Mouse (Mus musculus) liver, embryonic 15.5 days (tissue): ENCODE measurements around the gene Pik3c2b. TPM values are rescaled to one million over a fixed set of nuclear protein-coding genes. Genes with fewer than 3 reads are reported as not detected.

Experiments
- ATAC-seq: fragments of 200-750 bp; cut with Nextera tagmentation; 2 replicates; pipeline ENCODE4 v1.8.0; 2017; ENCODE audit warnings: moderate number of reproducible peaks, mild to moderate bottlenecking, moderate library complexity; ENCODE audit not compliant: insufficient read depth
- H3K27ac ChIP-seq: fragments of 300-500 bp; sonication (generic); replicated peaks from 2 replicates; pipeline ENCODE4 v1.5.1; 2015; ENCODE audit warnings: mild to moderate bottlenecking, inconsistent platforms
- H3K27me3 ChIP-seq: fragments of 300-500 bp; sonication (generic); 2 replicates; pipeline ENCODE4 v1.6.1; 2015; ENCODE audit warnings: mild to moderate bottlenecking, inconsistent platforms
- H3K36me3 ChIP-seq: fragments of 300-500 bp; sonication (generic); replicated peaks from 2 replicates; pipeline ENCODE4 v1.6.1; 2015; ENCODE audit warnings: moderate library complexity, mild to moderate bottlenecking, inconsistent platforms
- H3K4me1 ChIP-seq: fragments of 300-500 bp; sonication (generic); replicated peaks from 2 replicates; pipeline ENCODE4 v1.6.1; 2015; ENCODE audit warnings: inconsistent platforms
- H3K4me2 ChIP-seq: fragments of 300-500 bp; sonication (generic); 2 replicates; pipeline ENCODE4 v1.6.1; 2015; ENCODE audit warnings: moderate library complexity, mild to moderate bottlenecking, inconsistent platforms
- H3K4me3 ChIP-seq: fragments of 300-500 bp; sonication (generic); replicated peaks from 2 replicates; pipeline ENCODE4 v1.5.1; 2015; ENCODE audit warnings: mild to moderate bottlenecking, inconsistent platforms
- H3K9ac ChIP-seq: fragments of 300-500 bp; sonication (generic); 2 replicates; pipeline ENCODE4 v1.6.1; 2015; ENCODE audit warnings: moderate library complexity, mild to moderate bottlenecking, inconsistent platforms
- H3K9me3 ChIP-seq: fragments of 300-500 bp; sonication (generic); replicated peaks from 2 replicates; pipeline ENCODE4 v1.6.1; 2016; ENCODE audit warnings: inconsistent platforms
- WGBS: fragments of 180-500 bp; shearing (Covaris S2); methylation state at CpG from one replicate; pipeline ENCODE4 v1.1.7; 2015; ENCODE audit warnings: mixed read lengths; ENCODE audit not compliant: insufficient replicate concordance; 5-methylcytosine and 5-hydroxymethylcytosine counted together
- polyA plus RNA-seq: library from polyadenylated mRNA; unstranded; fragments of >200 nt; fragmentation: Nextera tagmentation; extraction: Ambion mirVana; gene quantifications from 2 replicates; pipeline ENCODE4 v1.2.1, GENCODE M21; 2015

Gene Pik3c2b
- polyA plus RNA-seq, 1 experiment from 2014 or later, result 0.77 TPM

GRCm38 (mm10) chr1:133054326-133054725 is 8.9 kb downstream of the Pik3c2b start:
- H3K9me3 ChIP-seq, result no peaks in the 10 kb centered on the region
- 0 out of 2 replicates have a peak, but pooled peaks cover 3% of the 10 kb centered on the region for H3K27me3 ChIP-seq
- H3K36me3 ChIP-seq, result no peaks in the 10 kb centered on the region
- H3K9ac ChIP-seq, result no peak overlapping the region
- ATAC-seq, result no peak
- WGBS, result 55% methylated on average over 8 of the region's 8 CpGs
- H3K27ac ChIP-seq, result no peak overlapping the region
- no peak overlapping the region for H3K4me3 ChIP-seq
- H3K4me2 ChIP-seq, result no peak overlapping the region
- peaks cover 9% of the 10 kb centered on the region; the same call in 1 of the 2 replicates for H3K4me1 ChIP-seq

GRCm38 (mm10) chr1:133057345-133058034 is 12.0 kb downstream of the Pik3c2b start:
- H3K4me3 ChIP-seq, result no peak overlapping the region
- 51% methylated on average over 7 of the region's 7 CpGs for WGBS
- H3K9ac ChIP-seq, result no peak overlapping the region
- peaks cover 9% of the 10 kb centered on the region; the same call in 1 of the 2 replicates for H3K4me1 ChIP-seq
- ATAC-seq, result no peak
- no peaks in the 10 kb centered on the region for H3K9me3 ChIP-seq
- H3K36me3 ChIP-seq, result no peaks in the 10 kb centered on the region
- H3K27me3 ChIP-seq, result no peaks in the 10 kb centered on the region
- no peak overlapping the region for H3K4me2 ChIP-seq
- H3K27ac ChIP-seq, result no peak overlapping the region

- no peaks in the 10 kb centered on the region for H3K27me3 ChIP-seq
- peaks cover 9% of the 10 kb centered on the region; the same call in 1 of the 2 replicates for H3K4me1 ChIP-seq
- no peak for ATAC-seq
- no peak overlapping the region for H3K4me2 ChIP-seq
- no peaks in the 10 kb centered on the region for H3K36me3 ChIP-seq
- no peak overlapping the region for H3K9ac ChIP-seq
- H3K9me3 ChIP-seq, result no peaks in the 10 kb centered on the region
- no peak overlapping the region for H3K4me3 ChIP-seq
- H3K27ac ChIP-seq, result no peak overlapping the region
- WGBS, result 28% methylated on average over 2 of the region's 2 CpGs
Observed at GRCm38 (mm10) chr1:133059592-133059991, 14.1 kb downstream of the Pik3c2b start.

- 34% methylated on average over 4 of the region's 4 CpGs for WGBS
- no peak for ATAC-seq
Observed at GRCm38 (mm10) chr1:133060681-133061080, 15.2 kb downstream of the Pik3c2b start.

GRCm38 (mm10) chr1:133063164-133063563 is 17.7 kb downstream of the Pik3c2b start:
- H3K4me3 ChIP-seq, result no peak overlapping the region
- ATAC-seq, result no peak
- H3K9me3 ChIP-seq, result no peaks in the 10 kb centered on the region
- WGBS, result 61% methylated on average over 6 of the region's 6 CpGs
- 0 out of 2 replicates have a peak, but pooled peaks cover 5% of the 10 kb centered on the region for H3K36me3 ChIP-seq
- no peak overlapping the region for H3K4me2 ChIP-seq
- no peaks in the 10 kb centered on the region for H3K4me1 ChIP-seq
- H3K27me3 ChIP-seq, result no peaks in the 10 kb centered on the region
- no peak overlapping the region for H3K27ac ChIP-seq
- H3K9ac ChIP-seq, result no peak overlapping the region

More at GRCm38 (mm10) chr1:133060681-133061080, 15.2 kb downstream of the Pik3c2b start:
- Histone ChIP-seq H3K9me3 (no peaks in the 10 kb centered on the region), H3K9ac (no peak overlapping the region), H3K36me3 (no peaks in the 10 kb centered on the region), H3K4me3 (no peak overlapping the region), H3K27me3 (no peaks in the 10 kb centered on the region), H3K4me2 (no peak overlapping the region), H3K27ac (no peak overlapping the region), H3K4me1 (peaks cover 9% of the 10 kb centered on the region; the same call in 1 of the 2 replicates)

- no peak overlapping the region for H3K27ac ChIP-seq
- no peak overlapping the region for H3K9ac ChIP-seq
- H3K4me2 ChIP-seq, result no peak overlapping the region
- H3K27me3 ChIP-seq, result peaks cover 10% of the 10 kb centered on the region
- H3K36me3 ChIP-seq, result 0 out of 2 replicates have a peak, but pooled peaks cover 5% of the 10 kb centered on the region
- ATAC-seq, result no peak
- H3K4me3 ChIP-seq, result no peak overlapping the region
- H3K4me1 ChIP-seq, result peaks cover 16% of the 10 kb centered on the region; the same call in 1 of the 2 replicates
- no peaks in the 10 kb centered on the region for H3K9me3 ChIP-seq
- WGBS, result 60% methylated on average over 5 of the region's 5 CpGs
Observed at GRCm38 (mm10) chr1:133068268-133068667, 22.8 kb downstream of the Pik3c2b start.

- H3K4me3 ChIP-seq, result no peak overlapping the region
- no peak overlapping the region; the same call in 1 of the 2 replicates for H3K27ac ChIP-seq
- peaks cover 20% of the 10 kb centered on the region; the same call in 1 of the 2 replicates for H3K4me1 ChIP-seq
- no peak overlapping the region for H3K9ac ChIP-seq
- H3K27me3 ChIP-seq, result peaks cover 14% of the 10 kb centered on the region
- no peak overlapping the region for H3K4me2 ChIP-seq
- WGBS, result 84% methylated on average over 15 of the region's 15 CpGs
- no peaks in the 10 kb centered on the region for H3K9me3 ChIP-seq
- ATAC-seq, result no peak
- H3K36me3 ChIP-seq, result 0 out of 2 replicates have a peak, but pooled peaks cover 5% of the 10 kb centered on the region
Observed at GRCm38 (mm10) chr1:133068669-133069274, 23.3 kb downstream of the Pik3c2b start.

GRCm38 (mm10) chr1:133069275-133070120 is 24.0 kb downstream of the Pik3c2b start:
- ATAC-seq, result no peak
- Histone ChIP-seq H3K27me3 (peaks cover 17% of the 10 kb centered on the region), H3K4me3 (no peak overlapping the region), H3K27ac (peak overlapping the region; percentile 38; the same call in 1 of the 2 replicates), H3K4me1 (peaks cover 20% of the 10 kb centered on the region; the same call in 1 of the 2 replicates), H3K9ac (no peak overlapping the region), H3K36me3 (0 out of 2 replicates have a peak, but pooled peaks cover 5% of the 10 kb centered on the region), H3K9me3 (no peaks in the 10 kb centered on the region), H3K4me2 (no peak overlapping the region)
- 56% methylated on average over 12 of the region's 12 CpGs for WGBS

- H3K4me2 ChIP-seq, result no peak overlapping the region
- no peak overlapping the region for H3K9ac ChIP-seq
- H3K27ac ChIP-seq, result no peak overlapping the region
- ATAC-seq, result no peak
- no peak overlapping the region for H3K4me3 ChIP-seq
- H3K4me1 ChIP-seq, result peaks cover 20% of the 10 kb centered on the region; the same call in 1 of the 2 replicates
- peaks cover 21% of the 10 kb centered on the region for H3K27me3 ChIP-seq
- H3K9me3 ChIP-seq, result no peaks in the 10 kb centered on the region
- WGBS, result 11% methylated on average over 3 of the region's 5 CpGs
- 0 out of 2 replicates have a peak, but pooled peaks cover 5% of the 10 kb centered on the region for H3K36me3 ChIP-seq
Observed at GRCm38 (mm10) chr1:133070157-133070556, 24.7 kb downstream of the Pik3c2b start.

- no peak overlapping the region for H3K4me3 ChIP-seq
- no peaks in the 10 kb centered on the region for H3K9me3 ChIP-seq
- 0 out of 2 replicates have a peak, but pooled peaks cover 5% of the 10 kb centered on the region for H3K36me3 ChIP-seq
- H3K9ac ChIP-seq, result no peak overlapping the region
- WGBS, result 53% methylated on average over 16 of the region's 16 CpGs
- H3K4me1 ChIP-seq, result peaks cover 25% of the 10 kb centered on the region; the same call in 1 of the 2 replicates
- no peak overlapping the region for H3K27ac ChIP-seq
- ATAC-seq, result no peak
- H3K4me2 ChIP-seq, result no peak overlapping the region
- peaks cover 21% of the 10 kb centered on the region for H3K27me3 ChIP-seq
Observed at GRCm38 (mm10) chr1:133071666-133072381, 26.4 kb downstream of the Pik3c2b start.
